Mouse (Mus musculus) ES-E14 (cell line): ENCODE results near the gene Gm10644. TPM values are rescaled to one million over a fixed set of nuclear protein-coding genes. Genes with fewer than 3 reads are reported as not detected.
"Not testable (repeated sequence)": the region's sequence is repeated elsewhere in the genome, so short reads cannot be mapped to it uniquely, and the experiment has no call there.

Experiments
- DNase-seq: peaks from one replicate; pipeline ENCODE4 v3.0.0-alpha.2; 2013; ENCODE audit warnings: low read depth, low spot score
- H3K27ac ChIP-seq: 2 replicates; pipeline ENCODE4 v1.5.1; 2012; ENCODE audit warnings: low read depth, mild to moderate bottlenecking, low read length, moderate library complexity, mixed read lengths; ENCODE audit not compliant: poor library complexity, insufficient read depth, severe bottlenecking
- H3K36me3 ChIP-seq: 2 replicates; pipeline ENCODE4 v1.6.1; 2012; ENCODE audit warnings: mild to moderate bottlenecking, low read length, moderate library complexity, mixed read lengths; ENCODE audit not compliant: control insufficient read depth, poor library complexity, insufficient read depth, severe bottlenecking
- H3K4me1 ChIP-seq, 2 experiments: fragments of 150-350 bp in 1 of 2; sonication (generic) in 1 of 2; 2 replicates each; pipeline ENCODE4 v1.6.1; 2012; ENCODE audit warnings: low read length in 2 of 2, mild to moderate bottlenecking in 1 of 2, mixed read lengths in 1 of 2; ENCODE audit not compliant: control insufficient read depth in 2 of 2, insufficient read depth in 2 of 2, poor library complexity in 1 of 2
- H3K4me3 ChIP-seq, 2 experiments: fragments of 150-350 bp in 1 of 2; sonication (generic) in 1 of 2; 2 replicates each; pipeline ENCODE4 v1.5.1; 2012; ENCODE audit warnings: low read length in 2 of 2, low read depth in 1 of 2, mild to moderate bottlenecking in 1 of 2, mixed read lengths in 1 of 2; ENCODE audit not compliant: insufficient read depth in 1 of 2, poor library complexity in 1 of 2, severe bottlenecking in 1 of 2
- H3K9ac ChIP-seq: 2 replicates; pipeline ENCODE4 v1.6.1; 2012; ENCODE audit warnings: low read depth, mild to moderate bottlenecking, low read length, mixed read lengths; ENCODE audit not compliant: poor library complexity, insufficient read depth, severe bottlenecking
- H3K9me3 ChIP-seq: fragments of 150-350 bp; sonication (generic); 2 replicates; pipeline ENCODE4 v1.6.1; 2012; ENCODE audit warnings: low read depth, mild to moderate bottlenecking, low read length; ENCODE audit not compliant: control insufficient read depth, insufficient read depth
- CHD2 ChIP-seq: IDR thresholded peaks from 2 replicates; pipeline ENCODE4 v1.6.1; 2014; ENCODE audit warnings: mild to moderate bottlenecking, low read depth, low read length, inconsistent platforms
- HCFC1 ChIP-seq: IDR thresholded peaks from 2 replicates; pipeline ENCODE4 v1.6.1; 2012; ENCODE audit warnings: low read length, inconsistent platforms, borderline replicate concordance; ENCODE audit not compliant: insufficient read depth
- MAFK ChIP-seq: IDR thresholded peaks from 2 replicates; pipeline ENCODE4 v1.6.1; 2014; ENCODE audit warnings: mild to moderate bottlenecking, low read depth, low read length, inconsistent platforms; ENCODE audit not compliant: insufficient read depth
- ZC3H11A ChIP-seq: IDR thresholded peaks from 2 replicates; pipeline ENCODE4 v1.6.1; 2012; ENCODE audit warnings: low read depth, mild to moderate bottlenecking, inconsistent platforms, low read length, borderline replicate concordance
- ZNF384 ChIP-seq: IDR thresholded peaks from 2 replicates; pipeline ENCODE4 v1.6.1; 2012; ENCODE audit warnings: low read depth, low read length, inconsistent platforms
- in situ Hi-C, 2 experiments: fragments of 600-800 bp; cut with MboI; formaldehyde crosslinking; loops; one replicate each; pipeline ENCODE4 v1.15.1; 2025; ENCODE audit warnings: low sequenced_read_pairs in 2 of 2, inconsistent platforms in 1 of 2; ENCODE audit not compliant: unreplicated experiment in 2 of 2
- total RNA-seq: library from RNA; depleted of rRNA; stranded (reverse); fragments of 300-350 nt; gene quantifications from 2 replicates; pipeline ENCODE4 v1.2.3, GENCODE M21; 2012

The Gm10644 gene
- total RNA-seq, 1 experiment, result 1.8 TPM

GRCm38 (mm10) chr8:83992488-83992887 lies 37.5 kb upstream of the Gm10644 start:
- no peak for TF ChIP-seq MAFK
- TF ChIP-seq ZC3H11A, result no peak
- TF ChIP-seq ZNF384, result no peak
- TF ChIP-seq HCFC1, result no peak
- no peak for TF ChIP-seq CHD2
- no peak for DNase-seq
- H3K9me3 ChIP-seq, result no peaks in the 10 kb centered on the region
- in situ Hi-C loops, result no loop called here
- H3K36me3 ChIP-seq, result no peaks in the 10 kb centered on the region
- H3K27ac ChIP-seq, result no peak overlapping the region
- peaks cover 0 to 9% of the 10 kb centered on the region in 2 experiments; a peak in 3 of 4 replicates for H3K4me1 ChIP-seq
- H3K4me3 ChIP-seq, result no peak overlapping the region
- no peak overlapping the region for H3K9ac ChIP-seq

GRCm38 (mm10) chr8:83990170-83990569 lies 35.2 kb upstream of the Gm10644 start:
- H3K4me1 ChIP-seq, result peaks cover 0 to 4% of the 10 kb centered on the region in 2 experiments; a peak in 1 of 4 replicates
- no peak overlapping the region for H3K27ac ChIP-seq
- H3K36me3 ChIP-seq, result peaks cover 7% of the 10 kb centered on the region; the same call in 1 of the 2 replicates
- in situ Hi-C loops, result no loop called here
- no peak overlapping the region for H3K4me3 ChIP-seq
- no peak for TF ChIP-seq CHD2
- no peak for TF ChIP-seq HCFC1
- no peak overlapping the region for H3K9ac ChIP-seq
- DNase-seq, result no peak
- H3K9me3 ChIP-seq, result no peaks in the 10 kb centered on the region

- H3K9me3 ChIP-seq, result no peaks in the 10 kb centered on the region
- in situ Hi-C loops, result no loop called here
- no peak overlapping the region for H3K4me3 ChIP-seq
- TF ChIP-seq CHD2, result no peak
- TF ChIP-seq HCFC1, result no peak
- TF ChIP-seq ZNF384, result no peak
- TF ChIP-seq ZC3H11A, result no peak
- TF ChIP-seq MAFK, result no peak
- H3K9ac ChIP-seq, result no peak overlapping the region
- H3K27ac ChIP-seq, result no peak overlapping the region
- peaks cover 7% of the 10 kb centered on the region; the same call in 1 of the 2 replicates for H3K36me3 ChIP-seq
- no peak for DNase-seq
- H3K4me1 ChIP-seq, result peaks cover 0 to 4% of the 10 kb centered on the region in 2 experiments; a peak in 1 of 4 replicates
These were observed 34.2 kb upstream of the Gm10644 start for GRCm38 (mm10) chr8:83989243-83989642.

- H3K27ac ChIP-seq, H3K9me3 ChIP-seq, H3K9ac ChIP-seq, DNase-seq, H3K4me1 ChIP-seq, H3K4me3 ChIP-seq, in situ Hi-C loops: not testable (repeated sequence)
- peaks cover 17% of the 10 kb centered on the region; the same call in 1 of the 2 replicates for H3K36me3 ChIP-seq
These were observed 28.2 kb upstream of the Gm10644 start for GRCm38 (mm10) chr8:83983222-83983621.

GRCm38 (mm10) chr8:83982449-83982848 lies 27.4 kb upstream of the Gm10644 start:
- in situ Hi-C loops, result no loop called here
- no peak for DNase-seq
- no peak overlapping the region for H3K9ac ChIP-seq
- H3K36me3 ChIP-seq, result peaks cover 17% of the 10 kb centered on the region; the same call in 1 of the 2 replicates
- H3K27ac ChIP-seq, result no peak overlapping the region
- TF ChIP-seq CHD2 (no peak), HCFC1 (no peak), MAFK (no peak), ZNF384 (no peak)
- H3K4me3 ChIP-seq, result no peak overlapping the region
- H3K9me3 ChIP-seq, result no peaks in the 10 kb centered on the region
- H3K4me1 ChIP-seq, result no peaks in the 10 kb centered on the region; a peak in 1 of 4 replicates
